Mouse (Mus musculus) thymus, adult 2 months (tissue): ENCODE data around the gene Axin1. TPM values are rescaled to one million over a fixed set of nuclear protein-coding genes. Genes with fewer than 3 reads are reported as not detected.
A peak's percentile ranks its signal among the peaks of the same experiment; 100 is the strongest.
"Not testable (repeated sequence)": the region's sequence is repeated elsewhere in the genome, so short reads cannot be mapped to it uniquely, and the experiment has no call there.

ENCODE experiments used
- DNase-seq: peaks from one replicate; pipeline ENCODE4 v3.0.0; 2021
- H3K27ac ChIP-seq: fragments of 200-500 bp; 2 replicates; pipeline ENCODE4 v1.5.1; 2012; ENCODE audit warnings: low read length, control low read depth; ENCODE audit not compliant: control insufficient read depth, insufficient read depth
- H3K27me3 ChIP-seq: fragments of 200-500 bp; 2 replicates; pipeline ENCODE4 v1.6.1; 2012; ENCODE audit warnings: mild to moderate bottlenecking, low read length, moderate library complexity, mixed read lengths; ENCODE audit not compliant: control insufficient read depth, insufficient read depth
- H3K36me3 ChIP-seq: fragments of 200-500 bp; 2 replicates; pipeline ENCODE4 v1.6.1; 2012; ENCODE audit warnings: mild to moderate bottlenecking, low read length, moderate library complexity; ENCODE audit not compliant: control insufficient read depth, insufficient read depth
- H3K4me1 ChIP-seq: fragments of 200-500 bp; replicated peaks from 2 replicates; pipeline ENCODE4 v1.6.1; 2012; ENCODE audit warnings: low read length; ENCODE audit not compliant: control insufficient read depth, insufficient read depth
- H3K4me3 ChIP-seq: fragments of 200-500 bp; 2 replicates; pipeline ENCODE4 v1.5.1; 2012; ENCODE audit warnings: mild to moderate bottlenecking, low read length, control low read depth, moderate library complexity; ENCODE audit not compliant: control insufficient read depth, insufficient read depth
- CTCF ChIP-seq: fragments of 200-500 bp; IDR thresholded peaks from 2 replicates; pipeline ENCODE4 v1.5.1; 2012; ENCODE audit warnings: mild to moderate bottlenecking, control low read depth, low read length, moderate library complexity, borderline replicate concordance; ENCODE audit not compliant: control insufficient read depth, poor library complexity, insufficient read depth; ENCODE audit errors: extremely low read depth
- POLR2A ChIP-seq: fragments of 200-500 bp; IDR thresholded peaks from 2 replicates; pipeline ENCODE4 v1.6.1; 2012; ENCODE audit warnings: mild to moderate bottlenecking, low read length, control low read depth, moderate library complexity; ENCODE audit not compliant: control insufficient read depth, poor library complexity, insufficient read depth; ENCODE audit errors: extremely low read depth
- WGBS: fragments of 180-500 bp; shearing (Covaris S2); methylation state at CpG from one replicate; pipeline ENCODE4 v1.1.7; 2018; 5-methylcytosine and 5-hydroxymethylcytosine counted together
- polyA plus RNA-seq: library from polyadenylated mRNA; depleted of rRNA; stranded (reverse); fragments of >200 nt; gene quantifications from 2 replicates; pipeline ENCODE4 v1.2.3, GENCODE M21; 2012

Axin1 gene
- polyA plus RNA-seq, 1 experiment = 38.0 TPM

GRCm38 (mm10) chr17:26149056-26149455 is 10.6 kb downstream of the Axin1 start:
- Histone ChIP-seq H3K36me3 (peaks cover 38% of the 10 kb centered on the region), H3K27me3 (no peaks in the 10 kb centered on the region), H3K27ac (no peak overlapping the region), H3K4me1 (no peaks in the 10 kb centered on the region), H3K4me3 (no peak overlapping the region)
- DNase-seq = no peak
- 96% methylated on average over 2 of the region's 2 CpGs for WGBS
- TF ChIP-seq CTCF (no peak), POLR2A (no peak)

DNA sequence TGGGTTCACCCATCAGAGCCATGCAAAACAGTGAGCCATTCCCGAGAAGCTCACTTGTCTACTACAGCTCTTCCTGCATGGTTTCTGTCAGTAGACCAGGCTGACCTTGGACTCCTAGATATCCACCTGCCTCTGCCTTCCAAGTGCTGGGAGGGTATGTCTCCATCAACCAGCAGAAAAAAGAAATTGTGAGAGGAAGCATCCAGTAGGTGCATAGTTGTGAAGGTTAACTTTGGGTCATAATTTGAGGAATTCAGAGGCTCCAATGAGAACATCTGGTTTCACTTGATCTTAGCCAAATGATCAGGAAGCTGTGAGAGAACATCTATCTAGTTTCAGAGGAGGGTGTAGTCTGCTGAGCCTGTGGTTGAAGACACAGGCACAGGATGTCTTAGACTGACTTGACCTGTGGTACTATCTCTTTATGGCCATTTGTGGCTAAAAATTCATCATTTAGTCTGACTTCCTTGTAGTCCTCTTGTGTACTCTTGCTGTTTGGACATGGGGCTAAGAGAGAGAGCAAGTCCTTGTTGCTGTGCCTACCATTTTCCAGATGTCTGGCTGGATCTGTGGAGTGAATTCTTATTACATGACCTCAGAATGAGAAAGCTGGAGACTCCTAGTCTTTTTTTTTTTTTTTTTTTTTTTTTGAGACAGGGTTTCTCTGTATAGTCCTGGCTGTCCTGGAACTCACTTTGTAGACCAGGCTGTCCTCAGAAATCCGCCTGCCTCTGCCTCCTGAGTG is 13.6 kb downstream of the Axin1 start:
- H3K36me3 ChIP-seq = peaks cover 32% of the 10 kb centered on the region
- H3K27ac ChIP-seq = no peak overlapping the region
- no peak for DNase-seq
- WGBS = 97% methylated on average over 2 of the region's 2 CpGs
- H3K4me3 ChIP-seq = no peak overlapping the region
- H3K4me1 ChIP-seq = no peaks in the 10 kb centered on the region
- H3K27me3 ChIP-seq = no peaks in the 10 kb centered on the region
- no peak for TF ChIP-seq POLR2A
- TF ChIP-seq CTCF = no peak

- TF ChIP-seq POLR2A = no peak
- no peak for TF ChIP-seq CTCF
- Histone ChIP-seq H3K4me3 (no peak overlapping the region), H3K27me3 (no peaks in the 10 kb centered on the region), H3K36me3 (no peaks in the 10 kb centered on the region), H3K27ac (no peak overlapping the region), H3K4me1 (no peaks in the 10 kb centered on the region)
- 92% methylated on average over 1 of the region's 1 CpGs for WGBS
- no peak for DNase-seq
Measured at GRCm38 (mm10) chr17:26162736-26163135, 24.2 kb downstream of the Axin1 start.

DNA sequence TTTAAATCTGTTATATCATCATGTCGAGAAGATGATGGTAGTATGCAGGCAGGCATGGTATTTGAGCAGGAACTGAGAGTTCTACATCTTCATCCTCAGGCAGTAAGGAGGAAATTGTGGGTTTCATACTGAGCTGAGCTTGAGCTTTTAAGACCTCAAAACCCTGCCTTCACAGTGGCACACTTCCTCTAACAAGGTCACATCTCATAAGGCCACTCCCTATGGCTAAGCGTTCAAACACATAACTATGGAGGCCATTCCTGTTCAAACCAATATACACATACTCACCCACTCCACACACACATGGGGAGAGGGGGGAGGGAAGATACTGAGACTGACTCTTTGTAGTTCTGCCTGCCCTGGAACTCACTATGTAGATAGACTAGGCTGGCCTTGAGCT is 29.6 kb downstream of the Axin1 start:
- Histone ChIP-seq H3K27me3 (no peaks in the 10 kb centered on the region), H3K27ac (no peak overlapping the region; the same call in 1 of the 2 replicates), H3K36me3 (no peaks in the 10 kb centered on the region), H3K4me3 (no peak overlapping the region), H3K4me1 (no peaks in the 10 kb centered on the region)
- DNase-seq = peak; percentile 43
- WGBS = 9% methylated on average over 2 of the region's 2 CpGs
- TF ChIP-seq CTCF (no peak), POLR2A (no peak)

- not testable (repeated sequence) for H3K4me1 ChIP-seq, DNase-seq, H3K4me3 ChIP-seq, H3K27ac ChIP-seq, H3K27me3 ChIP-seq
- WGBS = 92% methylated on average over 2 of the region's 2 CpGs
- H3K36me3 ChIP-seq = peaks cover 25% of the 10 kb centered on the region
Measured at GRCm38 (mm10) chr17:26175248-26175647, 36.8 kb downstream of the Axin1 start.

- Histone ChIP-seq H3K27ac (no peak overlapping the region), H3K4me1 (no peaks in the 10 kb centered on the region), H3K36me3 (peaks cover 39% of the 10 kb centered on the region), H3K27me3 (no peaks in the 10 kb centered on the region), H3K4me3 (no peak overlapping the region)
- TF ChIP-seq CTCF (no peak), POLR2A (no peak)
- no peak for DNase-seq
Measured at GRCm38 (mm10) chr17:26178611-26179010, 40.1 kb downstream of the Axin1 start.

GRCm38 (mm10) chr17:26181179-26181578 is 42.7 kb downstream of the Axin1 start:
- Histone ChIP-seq H3K4me1 (no peaks in the 10 kb centered on the region), H3K27me3 (no peaks in the 10 kb centered on the region), H3K4me3 (no peak overlapping the region), H3K27ac (no peak overlapping the region), H3K36me3 (peaks cover 44% of the 10 kb centered on the region)
- TF ChIP-seq POLR2A (no peak), CTCF (no peak)
- no peak for DNase-seq
- WGBS = 98% methylated on average over 3 of the region's 3 CpGs
